Mouse (Mus musculus) E14TG2a.4 (cell line): ENCODE data around the gene Tesmin.

Experiments used
- CTCF ChIP-seq: conservative IDR thresholded peaks from 2 replicates; pipeline ENCODE4 v1.5.1; 2014; ENCODE audit warnings: low read length
- NANOG ChIP-seq: IDR thresholded peaks from 2 replicates; pipeline ENCODE4 v1.6.1; 2014; ENCODE audit warnings: borderline replicate concordance, low read length, mixed read lengths

- no peak for TF ChIP-seq CTCF
- TF ChIP-seq NANOG, result no peak
Measured at GRCm38 (mm10) chr19:3437980-3438379, 49.3 kb downstream of the Tesmin start.
